Mouse (Mus musculus): ENCODE results near the gene Fbxl22.

The Fbxl22 gene

DNA sequence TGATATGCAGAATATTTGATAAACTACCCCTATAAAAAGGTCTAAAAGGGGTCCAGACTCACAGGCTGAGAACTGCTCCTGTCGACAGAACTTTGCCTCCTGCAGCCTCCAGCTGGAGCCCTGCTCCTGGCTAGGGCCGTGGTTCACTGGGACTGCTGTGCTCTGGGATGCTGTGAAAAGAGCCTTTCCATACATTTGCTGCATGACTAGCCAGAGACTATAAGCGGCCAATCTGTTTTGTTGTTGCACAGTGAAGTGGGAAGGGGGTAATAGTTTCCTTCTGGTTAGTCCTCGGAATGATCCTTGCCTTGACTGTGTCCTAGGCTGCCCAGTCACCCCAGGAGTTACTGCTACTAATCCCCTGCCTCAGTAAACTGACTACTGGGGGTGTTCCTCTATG, 8.4 kb downstream of the Fbxl22 start:
- DNase-seq: no peak

DNA sequence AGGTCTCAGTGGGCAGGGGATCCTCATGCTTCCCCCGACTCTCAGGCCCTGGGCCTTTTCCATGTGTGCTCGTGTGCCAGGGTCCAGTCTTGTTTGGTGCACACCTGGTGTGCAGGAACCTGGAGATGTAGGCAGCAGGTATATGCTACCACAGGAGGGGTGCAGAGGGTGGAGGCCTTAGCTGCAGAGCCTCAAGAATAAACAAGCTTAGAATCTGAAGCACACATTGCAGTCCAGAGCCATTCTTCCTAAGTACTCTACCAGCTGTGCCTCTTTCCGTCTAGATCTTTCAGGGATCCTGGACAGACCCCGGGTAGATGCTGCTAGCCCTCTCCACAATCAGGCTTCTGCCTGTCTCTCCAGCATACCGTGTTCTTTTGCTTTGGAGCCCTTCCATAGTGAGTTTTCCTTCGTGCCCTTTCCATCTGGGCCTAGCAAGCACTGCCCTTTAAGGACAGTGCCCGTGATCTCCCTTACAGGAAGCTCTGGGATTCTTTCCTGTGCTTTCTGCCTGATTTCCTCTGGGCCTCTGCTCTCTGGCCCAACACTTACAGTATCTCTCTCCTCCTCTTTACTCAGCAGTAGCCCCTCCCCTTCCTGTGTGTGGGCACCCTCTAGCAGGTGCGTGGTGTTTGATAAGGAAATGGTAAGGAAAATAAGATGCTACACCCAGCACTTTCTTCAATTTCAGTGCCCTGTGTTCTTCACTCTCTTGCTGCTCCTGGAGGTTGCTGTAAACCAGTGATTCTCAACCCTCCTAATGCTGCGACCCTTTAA, 9.1 kb downstream of the Fbxl22 start:
- no peak for DNase-seq

DNA sequence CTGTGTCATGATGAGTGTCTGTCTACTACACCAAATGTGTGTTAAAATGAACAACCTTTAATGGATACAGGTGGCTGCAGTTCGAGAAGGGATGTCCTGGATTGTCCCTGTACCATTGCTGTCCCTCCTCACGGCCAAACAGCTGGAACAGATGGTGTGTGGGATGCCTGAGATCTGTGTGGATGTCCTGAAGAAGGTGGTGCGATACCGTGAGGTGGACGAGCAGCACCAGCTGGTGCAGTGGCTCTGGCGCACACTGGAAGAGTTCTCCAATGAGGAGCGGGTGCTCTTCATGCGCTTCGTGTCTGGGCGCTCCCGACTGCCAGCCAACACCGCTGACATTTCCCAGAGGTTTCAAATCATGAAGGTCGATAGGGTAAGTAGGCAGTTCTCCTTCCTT, 9.9 kb downstream of the Fbxl22 start:
- no peak for DNase-seq

DNA sequence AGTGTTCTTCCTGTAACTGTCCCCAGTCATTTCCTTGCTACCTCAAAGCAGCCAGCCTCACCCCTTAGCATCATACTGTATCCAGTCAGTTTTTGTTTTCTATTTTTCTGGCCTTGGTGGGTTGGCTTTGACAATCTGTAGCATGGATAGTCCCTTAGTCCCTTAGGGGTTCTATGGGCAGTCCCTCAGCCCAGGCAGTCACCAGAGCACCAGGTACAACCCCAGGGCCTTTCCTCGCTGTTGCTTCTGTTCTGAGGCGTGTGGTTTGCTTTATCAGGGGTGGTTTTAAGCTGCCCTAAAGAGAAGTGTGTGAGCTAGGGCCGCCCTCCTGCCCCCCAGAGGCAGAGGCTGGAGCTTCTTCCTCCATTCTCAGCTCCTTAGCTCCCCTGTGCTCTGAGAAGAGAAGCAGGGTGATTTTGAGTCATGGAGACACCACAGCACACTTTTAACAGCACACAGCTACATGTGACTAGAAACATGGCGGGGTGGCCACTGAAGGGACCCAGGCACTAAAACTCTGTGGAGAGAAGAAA, 10.4 kb downstream of the Fbxl22 start:
- DNase-seq: no peak

DNA sequence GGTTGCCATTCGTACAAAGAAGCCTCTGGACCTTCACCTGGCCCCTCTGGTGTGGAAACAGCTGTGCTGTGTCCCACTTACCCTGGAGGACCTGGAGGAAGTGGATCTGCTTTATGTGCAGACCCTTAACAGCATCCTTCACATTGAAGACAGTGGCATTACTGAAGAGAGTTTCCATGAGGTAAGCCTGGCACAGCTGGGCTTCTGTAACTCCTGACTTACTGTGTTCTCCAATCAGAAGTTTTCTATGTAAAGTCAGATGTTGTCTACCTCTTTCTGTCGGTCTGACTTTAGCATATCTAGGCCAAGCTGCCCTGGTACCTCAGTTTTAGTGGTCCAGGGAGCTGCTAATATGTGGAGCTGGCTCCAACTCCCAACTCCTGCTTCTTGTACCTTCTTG, 13.1 kb downstream of the Fbxl22 start:
- no peak for DNase-seq

DNA sequence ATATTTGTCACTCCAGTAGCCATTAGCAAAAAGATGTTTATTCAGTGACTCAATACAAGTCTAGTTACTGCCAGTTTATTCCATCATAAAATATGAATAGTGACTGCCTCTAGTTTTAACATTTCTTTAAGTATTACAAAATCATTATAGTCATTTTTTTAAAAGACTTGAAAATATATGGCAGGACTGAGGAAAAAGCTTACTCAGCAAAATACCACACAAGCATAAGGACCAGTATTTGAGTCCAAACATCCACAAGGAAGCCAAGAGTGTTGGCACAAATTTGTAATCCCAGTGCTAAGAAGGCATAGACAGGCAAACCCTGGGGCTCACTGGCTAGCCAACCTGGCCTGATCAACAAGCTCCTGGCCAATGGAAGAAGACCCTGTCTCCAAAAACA, 20.4 kb downstream of the Fbxl22 start:
- no peak for DNase-seq

DNA sequence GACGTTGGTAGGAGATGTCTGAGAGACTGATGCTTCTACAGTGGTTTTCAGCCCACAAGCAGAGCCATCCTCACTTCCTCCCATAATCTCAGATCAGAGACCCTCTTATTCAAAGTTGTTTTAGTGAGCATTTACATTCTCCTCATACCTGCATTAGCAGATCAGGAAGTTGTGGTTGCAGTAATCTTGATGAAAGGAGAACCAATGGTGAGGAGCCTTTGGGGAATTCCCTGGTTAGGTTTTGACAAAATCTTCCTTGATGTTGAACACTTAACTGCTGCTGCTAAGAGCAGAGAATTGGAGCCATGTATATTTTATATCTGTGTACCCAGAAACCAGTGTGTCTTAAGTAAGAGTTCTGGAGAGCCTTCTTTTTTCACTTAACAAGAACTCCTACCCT, 22.0 kb downstream of the Fbxl22 start:
- DNase-seq: no peak

DNA sequence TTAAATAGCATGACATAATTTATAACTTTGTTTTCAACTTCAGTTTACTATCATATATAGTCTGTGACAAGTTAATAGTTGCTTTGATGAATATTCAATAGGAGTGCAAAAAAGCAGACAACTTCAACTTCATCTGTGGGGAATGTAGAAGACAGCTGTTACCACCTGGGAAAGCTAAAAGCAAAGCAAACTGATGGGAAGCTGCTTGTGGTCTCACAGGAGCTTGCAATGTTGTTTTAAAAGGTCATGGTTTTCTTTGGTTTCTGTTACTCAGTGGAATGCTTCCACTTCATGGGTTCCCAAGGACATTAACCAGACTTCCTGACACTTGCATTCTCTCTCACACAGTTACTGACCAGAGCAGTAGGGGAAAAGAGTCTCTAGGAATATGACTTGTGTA, 25.6 kb downstream of the Fbxl22 start:
- DNase-seq: no peak

DNA sequence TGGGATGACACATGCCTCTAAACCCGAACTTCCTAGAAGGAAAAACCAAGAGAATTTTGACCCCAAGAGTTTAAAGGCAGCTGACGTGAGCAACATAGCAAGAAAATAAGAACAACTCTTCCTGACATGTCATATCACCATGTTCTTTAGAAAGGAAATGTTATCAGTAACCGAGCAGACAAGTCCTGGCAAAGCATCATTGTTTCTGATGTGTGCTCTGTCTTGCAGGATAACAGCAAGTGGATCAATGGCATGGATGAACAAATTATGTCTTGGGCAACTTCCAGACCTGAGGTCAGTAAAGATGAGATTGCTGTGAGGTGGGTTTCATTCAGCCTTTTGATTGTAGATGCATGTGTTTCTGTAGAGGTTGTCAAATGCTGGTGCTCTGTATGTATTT, 31.0 kb downstream of the Fbxl22 start:
- no peak for DNase-seq

DNA sequence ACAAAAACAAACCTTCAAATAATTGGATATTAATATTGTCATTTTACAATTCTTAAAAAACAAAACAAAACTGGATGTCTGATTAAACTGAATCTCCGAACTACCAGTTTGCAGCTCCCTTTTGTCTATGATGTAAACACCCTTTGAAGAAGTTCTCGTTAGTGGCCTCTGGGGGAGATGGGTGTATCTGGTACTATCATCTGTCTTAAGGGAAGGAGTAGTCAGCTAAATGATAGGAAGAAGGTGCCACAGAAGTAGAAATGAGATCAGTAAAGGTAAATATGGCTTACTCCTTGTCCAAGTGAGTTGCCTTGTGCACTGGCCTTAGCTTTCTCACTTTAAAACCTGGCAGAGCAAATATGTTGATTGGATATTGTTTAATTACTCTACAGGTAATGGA, 36.6 kb downstream of the Fbxl22 start:
- DNase-seq: no peak

DNA sequence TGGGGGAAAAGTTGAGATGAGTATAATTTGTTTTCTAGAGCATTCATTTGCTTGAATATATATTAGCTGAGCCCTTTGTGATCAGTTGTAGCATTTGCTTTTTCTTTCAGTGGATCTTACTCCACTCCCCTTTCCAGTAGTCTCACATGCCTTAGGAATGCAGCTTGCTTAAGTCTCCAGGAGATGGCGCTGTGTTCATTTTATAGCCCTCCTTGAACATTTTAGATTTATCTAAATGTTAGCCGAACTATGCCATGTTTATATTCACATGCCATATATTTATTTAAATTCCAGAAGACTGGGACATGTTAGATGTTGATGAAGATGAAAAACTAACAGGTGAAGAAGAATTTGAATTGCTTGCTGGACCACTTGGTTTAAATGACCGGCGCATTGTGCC, 49.3 kb downstream of the Fbxl22 start:
- DNase-seq: peak; percentile 11

Measured in cerebellum, adult 11 months (tissue).